In the genomic region with DNA sequence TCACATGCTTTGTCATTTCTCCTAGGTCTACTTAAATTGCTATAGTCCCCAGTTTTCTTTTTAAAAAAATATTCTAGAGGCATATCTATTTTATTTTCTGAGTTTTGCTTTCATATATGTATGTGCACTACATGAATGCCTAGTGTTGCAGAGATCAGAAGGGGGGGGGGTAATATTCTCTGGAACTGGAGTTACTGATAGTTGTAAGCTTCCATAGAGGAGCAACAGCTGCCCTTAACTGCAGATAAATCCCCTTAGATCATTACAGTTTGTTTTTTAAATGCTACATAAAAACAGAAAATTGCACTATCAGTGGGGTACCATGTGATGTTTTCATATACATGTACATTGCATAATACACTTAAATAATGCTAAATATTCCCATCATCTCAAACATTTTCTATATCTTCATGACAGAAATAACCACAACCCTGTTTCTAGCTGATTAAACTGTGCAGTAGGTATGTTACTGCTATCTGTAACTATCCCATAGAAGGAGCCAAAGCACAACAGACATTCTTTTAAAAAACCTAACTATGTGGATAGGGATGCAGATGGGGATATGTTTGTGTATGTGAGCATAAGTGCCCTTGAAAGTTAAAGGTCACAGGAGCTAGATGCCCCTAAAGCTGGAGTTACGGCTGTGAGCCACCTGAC, we compare ENCODE assay signal across 27 mouse cellular contexts. TPM values are rescaled to one million over a fixed set of nuclear protein-coding genes. Genes with fewer than 3 reads are reported as not detected.
DNase-seq lines count a peak whose midpoint lies in the region; ATAC-seq lines count a peak whose summit lies in the region.
"Had no signal": no experiment of that assay in that cellular context is flagged by ENCODE, and none has a peak within 500 bp of the region (broad histone marks: within the 10 kb centered on the region; RNA-seq: fewer than 3 reads in every experiment).

No protein-coding gene starts in this region.

- intact Hi-C loops in gastrocnemius, postnatal 14 days (cut with DNase I; ENCODE audit: low total_unique reads): no loop called here

- H3K36me3 ChIP-seq in liver, embryonic 11.5 days (ENCODE audit: control insufficient read depth, insufficient read depth, low read length): no peaks in the 10 kb centered on the region
- H3K36me3 ChIP-seq in liver, embryonic 15.5 days (replicated peaks): no peaks in the 10 kb centered on the region
- H3K36me3 ChIP-seq: embryonic facial prominence, embryonic 10.5 days; embryonic facial prominence, embryonic 13.5 days; forebrain, embryonic 12.5 days; heart, embryonic 10.5 days; heart, embryonic 13.5 days had no signal

- no peak overlapping the region for H3K27ac ChIP-seq in liver, embryonic 11.5 days (ENCODE audit: low read depth, low read length)
- H3K27ac ChIP-seq in liver, embryonic 15.5 days (replicated peaks): no peak overlapping the region
- H3K27ac ChIP-seq: embryonic facial prominence, embryonic 10.5 days; embryonic facial prominence, embryonic 13.5 days; forebrain, embryonic 12.5 days; gastrocnemius, adult 2 months; heart, adult 2 months; heart, embryonic 10.5 days; heart, embryonic 13.5 days; hindbrain, embryonic 14.5 days; hindbrain, postnatal 0 days had no signal

- H3K4me2 ChIP-seq in liver, embryonic 11.5 days: no peak overlapping the region
- H3K4me2 ChIP-seq in liver, embryonic 15.5 days: no peak overlapping the region
- H3K4me2 ChIP-seq: embryonic facial prominence, embryonic 13.5 days; forebrain, embryonic 12.5 days; heart, embryonic 13.5 days; hindbrain, embryonic 14.5 days had no signal

- no peaks in the 10 kb centered on the region for H3K27me3 ChIP-seq in liver, embryonic 11.5 days (replicated peaks; ENCODE audit: control insufficient read depth, insufficient read depth, low read length)
- no peaks in the 10 kb centered on the region for H3K27me3 ChIP-seq in liver, embryonic 15.5 days
- H3K27me3 ChIP-seq: embryonic facial prominence, embryonic 13.5 days; forebrain, embryonic 12.5 days; heart, embryonic 13.5 days had no signal

- DNase-seq in liver, embryonic 11.5 days (ENCODE audit: low spot score): no peak
- DNase-seq in liver: no peak
- no peak for DNase-seq in kidney, adult 18-20 months
- DNase-seq in gastrocnemius, postnatal 14 days: no peak
- DNase-seq: adrenal gland, adult 8-10 months; adrenal gland, postnatal 25 days; cerebellum, adult 11-12 months; cerebellum, adult 8-10 months; cerebellum, postnatal 10 days; cerebellum, postnatal 36 days; embryo, embryonic 11 days; gastrocnemius, adult 2 months; gastrocnemius, postnatal 36 days; heart, adult 2 months; heart, postnatal 14 days; heart, postnatal 4 days had no signal

- peaks cover 3% of the 10 kb centered on the region; the same call in 1 of the 2 replicates for H3K4me1 ChIP-seq in liver, embryonic 11.5 days (replicated peaks; ENCODE audit: control insufficient read depth, insufficient read depth, low read length)
- H3K4me1 ChIP-seq in liver, embryonic 15.5 days (replicated peaks): peaks cover 10% of the 10 kb centered on the region

- no peak overlapping the region for H3K9ac ChIP-seq in liver, embryonic 11.5 days (ENCODE audit: low read depth, low read length)
- H3K9ac ChIP-seq in liver, embryonic 15.5 days: no peak overlapping the region
- H3K9ac ChIP-seq: embryonic facial prominence, embryonic 13.5 days; forebrain, embryonic 12.5 days; heart, embryonic 13.5 days; hindbrain, embryonic 14.5 days had no signal

- H3K4me3 ChIP-seq in liver, embryonic 11.5 days (ENCODE audit: low read depth, low read length): no peak overlapping the region
- H3K4me3 ChIP-seq in liver, embryonic 15.5 days (replicated peaks): no peak overlapping the region
- H3K4me3 ChIP-seq: embryonic facial prominence, embryonic 10.5 days; embryonic facial prominence, embryonic 13.5 days; erythroblast, embryonic 14.5 days; forebrain, embryonic 12.5 days; gastrocnemius, adult 2 months; heart, adult 2 months; heart, embryonic 10.5 days; heart, embryonic 13.5 days had no signal

- WGBS in liver, embryonic 11.5 days: 96% methylated on average over 1 of the region's 1 CpGs
- WGBS in liver, embryonic 15.5 days (ENCODE audit: insufficient replicate concordance): 84% methylated on average over 1 of the region's 1 CpGs

- peak; percentile 42 for ATAC-seq in liver, embryonic 11.5 days (replicated peaks; ENCODE audit: low FRiP score)
- ATAC-seq in liver, embryonic 15.5 days (ENCODE audit: insufficient read depth): peak; percentile 40; the same call in 1 of the 2 replicates
- ATAC-seq in megakaryocyte-erythroid progenitor cell, adult 5-6 weeks (replicated peaks; ENCODE audit: low FRiP score, low TSS enrichment, poor library complexity, severe bottlenecking): peak; percentile 72
- ATAC-seq: hindbrain, postnatal 0 days; inflammation-experienced regulatory T-cells, adult 6 months had no signal

- no peaks in the 10 kb centered on the region for H3K9me3 ChIP-seq in liver, embryonic 11.5 days (ENCODE audit: control insufficient read depth, low read length)
- no peaks in the 10 kb centered on the region for H3K9me3 ChIP-seq in liver, embryonic 15.5 days (replicated peaks)
- H3K9me3 ChIP-seq: embryonic facial prominence, embryonic 10.5 days; embryonic facial prominence, embryonic 13.5 days; forebrain, embryonic 12.5 days; heart, embryonic 10.5 days; heart, embryonic 13.5 days had no signal

RNA-seq across cellular contexts. Expression of a gene that starts 17.6 kb away (rescaled TPM):
- polyA plus RNA-seq in liver, embryonic 11.5 days (2014; fragmentation: Nextera tagmentation; extraction: Ambion mirVana): 1.9 and 2.3 TPM in 2 replicates
- 2.7 TPM in 2 replicates for polyA plus RNA-seq in liver, embryonic 15.5 days (2015; fragmentation: Nextera tagmentation; extraction: Ambion mirVana)
- 3.0 and 5.7 TPM in 2 replicates for total RNA-seq in megakaryocyte-erythroid progenitor cell, adult 5-6 weeks (2014; fragmentation: Nextera tagmentation)
- total RNA-seq in megakaryocyte-erythroid progenitor cell, adult 5-6 weeks (2017): 2.9 and 6.1 TPM in 2 replicates
- total RNA-seq in gastrocnemius, postnatal 14 days (2021): 1 to 10 TPM; 2.5 to 3.1 TPM
